Mouse (Mus musculus) hindbrain, embryonic 14.5 days (tissue): Measurements from ENCODE around the gene Elobl. TPM values are rescaled to one million over a fixed set of nuclear protein-coding genes. Genes with fewer than 3 reads are reported as not detected.

Experiments used
- ATAC-seq: fragments of 200-750 bp; cut with Nextera tagmentation; 2 replicates; pipeline ENCODE4 v1.8.0; 2017; ENCODE audit warnings: moderate number of reproducible peaks, mild to moderate bottlenecking, moderate TSS enrichment, moderate library complexity; ENCODE audit not compliant: low FRiP score
- DNase-seq: peaks from one replicate; pipeline ENCODE4 v3.0.0-alpha.2; 2015; ENCODE audit warnings: low spot score
- H3K27ac ChIP-seq: fragments of 300-500 bp; sonication (generic); 2 replicates; pipeline ENCODE4 v1.5.1; 2014; ENCODE audit warnings: mild to moderate bottlenecking, moderate library complexity
- H3K27me3 ChIP-seq: fragments of 300-500 bp; sonication (generic); 2 replicates; pipeline ENCODE4 v1.6.1; 2014; ENCODE audit warnings: mild to moderate bottlenecking, low read length, mixed read lengths; ENCODE audit not compliant: control insufficient read depth, insufficient read depth
- H3K36me3 ChIP-seq: fragments of 300-500 bp; sonication (generic); replicated peaks from 2 replicates; pipeline ENCODE4 v1.6.1; 2014; ENCODE audit not compliant: control insufficient read depth, insufficient read depth
- H3K4me1 ChIP-seq: fragments of 300-500 bp; sonication (generic); replicated peaks from 2 replicates; pipeline ENCODE4 v1.6.1; 2014; ENCODE audit warnings: antibody characterized with exemption, low read length, mixed read lengths; ENCODE audit not compliant: control insufficient read depth, insufficient read depth
- H3K4me2 ChIP-seq: fragments of 300-500 bp; sonication (generic); replicated peaks from 2 replicates; pipeline ENCODE4 v1.6.1; 2014; ENCODE audit warnings: mild to moderate bottlenecking, moderate library complexity
- H3K4me3 ChIP-seq: fragments of 300-500 bp; sonication (generic); replicated peaks from 2 replicates; pipeline ENCODE4 v1.5.1; 2014; ENCODE audit warnings: mild to moderate bottlenecking, low read length
- H3K9ac ChIP-seq: fragments of 300-500 bp; sonication (generic); 2 replicates; pipeline ENCODE4 v1.6.1; 2014
- H3K9me3 ChIP-seq: fragments of 300-500 bp; sonication (generic); 2 replicates; pipeline ENCODE4 v1.6.1; 2016; ENCODE audit warnings: low read length; ENCODE audit not compliant: control insufficient read depth
- WGBS: fragments of 180-500 bp; shearing (Covaris S2); extraction: QIAGEN DNeasy Blood & Tissue Kit; methylation state at CpG from one replicate; pipeline ENCODE4 v1.1.7; 2014; 5-methylcytosine and 5-hydroxymethylcytosine counted together
- polyA plus RNA-seq: library from polyadenylated mRNA; unstranded; fragments of >200 nt; fragmentation: Nextera tagmentation; extraction: Ambion mirVana; gene quantifications from 2 replicates; pipeline ENCODE4 v1.2.1, GENCODE M21; 2014

Elobl gene
- polyA plus RNA-seq = not detected in 2 replicates

DNA sequence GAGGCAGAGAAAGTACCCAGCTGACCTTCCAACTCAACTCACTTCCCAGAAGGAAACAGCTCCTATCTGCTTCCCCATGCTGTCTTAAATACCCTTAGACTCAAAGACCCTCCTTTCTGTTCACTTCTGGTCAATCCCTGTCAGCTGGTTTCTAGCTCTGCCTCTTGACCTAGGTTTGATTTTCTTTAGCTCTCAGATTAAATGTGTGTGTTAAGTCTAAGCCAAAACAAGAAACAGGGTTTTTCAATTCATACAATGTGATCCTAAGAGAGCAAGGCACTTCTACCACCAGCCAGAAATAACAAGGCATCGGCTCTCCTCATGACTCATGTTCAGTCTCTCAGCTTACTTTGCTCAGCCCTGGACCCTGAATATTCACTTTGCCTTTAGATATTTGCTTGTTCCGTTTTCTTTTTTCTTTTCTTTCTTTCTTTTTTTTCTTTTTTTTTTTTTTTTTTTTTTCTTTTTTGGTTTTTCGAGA is at the start of gene Elobl:
Gene Elobl, minus strand, starts transcription at position 51 of the 481 bp plus-strand sequence.
- ATAC-seq = no peak

DNA sequence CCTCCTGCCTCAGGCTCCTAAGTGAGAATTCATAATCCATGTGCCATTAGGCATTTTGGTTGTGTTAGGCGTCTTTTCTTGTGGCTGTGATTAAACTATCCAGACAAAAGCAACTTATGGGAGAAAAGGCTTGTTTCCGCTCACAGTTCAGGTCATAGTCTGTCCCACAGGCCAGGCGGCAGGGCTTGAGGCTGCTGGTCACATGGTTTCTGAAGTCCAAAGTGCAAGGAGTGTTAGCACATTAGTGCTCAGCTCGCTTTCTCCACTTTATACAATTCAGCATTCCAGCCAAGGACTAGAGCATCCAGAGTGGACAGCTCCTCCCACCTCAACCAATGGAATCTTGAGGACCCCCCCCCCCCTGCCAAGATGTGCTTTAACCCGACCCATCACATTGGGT is 45.5 kb upstream of the Elobl start:
- 90% methylated on average over 5 of the region's 5 CpGs for WGBS
- no peak overlapping the region for H3K9ac ChIP-seq
- H3K27me3 ChIP-seq = no peaks in the 10 kb centered on the region
- no peak overlapping the region for H3K4me3 ChIP-seq
- no peaks in the 10 kb centered on the region for H3K4me1 ChIP-seq
- no peak overlapping the region for H3K4me2 ChIP-seq
- H3K36me3 ChIP-seq = no peaks in the 10 kb centered on the region
- DNase-seq (no peak), ATAC-seq (no peak)
- no peak overlapping the region for H3K27ac ChIP-seq
- H3K9me3 ChIP-seq = no peaks in the 10 kb centered on the region

More for the DNA sequence above, at the start of gene Elobl:
- Histone ChIP-seq H3K9ac (no peak within 1 kb of the TSS), H3K9me3 (no peaks in the 10 kb centered on the region), H3K27ac (no peak within 1 kb of the TSS), H3K4me2 (no peak within 1 kb of the TSS), H3K4me3 (no peak within 1 kb of the TSS), H3K36me3 (no peaks in the 10 kb centered on the region), H3K4me1 (no peaks in the 10 kb centered on the region), H3K27me3 (0 out of 2 replicates have a peak, but pooled peaks cover 3% of the 10 kb centered on the region)
- no peak for DNase-seq
- 92% methylated on average over 2 of the region's 3 CpGs for WGBS

DNA sequence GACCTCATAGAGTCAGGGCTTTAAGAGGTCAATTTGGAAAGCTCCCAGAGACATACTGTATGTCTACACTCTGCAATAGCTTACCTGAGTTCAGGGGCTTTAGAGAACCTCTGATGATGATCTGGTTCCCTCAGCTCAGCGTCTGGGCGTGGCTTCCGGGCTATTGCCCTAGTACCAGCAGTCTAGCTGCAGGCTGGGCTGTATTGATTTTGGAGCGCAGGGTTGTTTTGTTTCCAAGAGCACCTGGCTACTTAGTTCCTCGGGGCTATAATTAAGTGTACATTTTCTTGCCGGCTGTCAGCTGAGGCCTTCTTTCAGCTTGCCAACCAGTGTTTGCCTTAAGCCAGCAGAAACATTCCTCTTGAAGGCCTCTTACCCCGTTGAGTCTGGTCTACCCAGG is 42.8 kb upstream of the Elobl start:
- ATAC-seq = no peak

DNA sequence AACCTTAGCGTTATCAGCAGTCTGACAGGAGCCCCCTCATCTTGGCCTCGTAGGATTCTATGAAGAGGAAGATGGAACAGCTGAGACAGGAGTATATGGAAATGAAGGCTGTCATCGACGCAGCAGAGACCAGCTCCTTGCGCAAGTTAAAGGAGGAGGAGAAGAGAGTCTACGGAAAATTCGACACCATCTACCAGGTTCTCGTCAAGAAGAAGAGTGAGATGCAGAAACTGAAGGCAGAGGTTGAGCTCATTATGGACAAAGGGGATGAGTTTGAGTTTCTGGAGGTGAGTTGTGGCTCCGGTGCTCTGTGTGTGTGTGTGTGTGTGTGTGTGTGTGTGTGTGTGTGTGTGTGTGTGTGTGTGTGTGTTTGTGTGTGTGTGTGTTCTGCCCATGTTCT is 42.3 kb upstream of the Elobl start:
- no peak for ATAC-seq
- Histone ChIP-seq H3K4me3 (no peak overlapping the region), H3K4me2 (no peak overlapping the region), H3K9me3 (no peaks in the 10 kb centered on the region), H3K4me1 (no peaks in the 10 kb centered on the region), H3K36me3 (no peaks in the 10 kb centered on the region), H3K9ac (no peak overlapping the region), H3K27ac (no peak overlapping the region), H3K27me3 (no peaks in the 10 kb centered on the region)
- no peak for DNase-seq
- WGBS = 94% methylated on average over 9 of the region's 9 CpGs

More for the DNA sequence above, 42.8 kb upstream of the Elobl start:
- 79% methylated on average over 7 of the region's 7 CpGs for WGBS
- H3K27ac ChIP-seq = no peak overlapping the region
- no peaks in the 10 kb centered on the region for H3K4me1 ChIP-seq
- no peak for DNase-seq
- H3K9me3 ChIP-seq = no peaks in the 10 kb centered on the region
- H3K4me2 ChIP-seq = no peak overlapping the region
- H3K4me3 ChIP-seq = no peak overlapping the region
- no peak overlapping the region for H3K9ac ChIP-seq
- H3K27me3 ChIP-seq = no peaks in the 10 kb centered on the region
- no peaks in the 10 kb centered on the region for H3K36me3 ChIP-seq

DNA sequence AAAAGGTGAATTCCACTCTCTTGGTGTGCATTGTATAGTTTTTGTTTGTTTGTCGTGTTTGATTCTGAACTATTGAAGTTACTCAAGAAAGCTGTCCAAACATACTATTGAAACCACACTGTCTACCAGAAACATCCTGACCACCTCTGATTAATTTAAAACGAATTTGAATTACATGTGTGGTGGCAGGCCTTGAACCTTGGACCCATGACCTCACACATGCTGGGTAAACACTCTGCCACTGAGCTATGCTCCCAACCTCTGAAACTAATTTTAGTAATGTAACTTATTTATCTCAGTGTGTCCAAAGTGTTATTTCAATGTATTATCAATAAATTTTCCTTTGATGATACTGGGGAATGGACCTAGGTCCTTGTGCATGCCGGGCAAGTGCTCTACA is 40.9 kb upstream of the Elobl start:
- H3K4me1 ChIP-seq = no peaks in the 10 kb centered on the region
- H3K9me3 ChIP-seq = no peaks in the 10 kb centered on the region
- no peaks in the 10 kb centered on the region for H3K27me3 ChIP-seq
- no peaks in the 10 kb centered on the region for H3K36me3 ChIP-seq
- H3K27ac ChIP-seq = no peak overlapping the region
- H3K4me2 ChIP-seq = no peak overlapping the region
- DNase-seq (no peak), ATAC-seq (no peak)
- H3K4me3 ChIP-seq = no peak overlapping the region
- H3K9ac ChIP-seq = no peak overlapping the region
- 80% methylated on average over 3 of the region's 3 CpGs for WGBS

DNA sequence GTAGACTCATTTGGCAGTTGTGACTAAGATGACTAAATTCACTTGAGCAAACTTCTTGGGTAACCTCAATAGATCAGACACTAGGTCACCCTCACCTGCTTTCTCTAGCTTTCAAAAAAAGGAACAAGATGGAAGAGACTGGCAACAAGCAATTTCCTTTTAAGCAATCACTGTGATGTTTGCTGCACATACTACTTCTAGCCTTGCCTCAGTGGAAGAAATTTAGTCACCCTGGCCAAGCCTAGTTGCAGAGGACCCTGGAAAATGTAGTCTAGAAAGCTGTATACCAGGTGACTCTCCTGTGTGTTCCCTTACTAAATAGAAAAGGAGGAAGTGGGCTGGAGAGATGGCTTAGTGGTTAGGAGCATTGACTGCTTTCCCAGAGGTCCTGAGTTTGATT is 39.7 kb upstream of the Elobl start:
- no peaks in the 10 kb centered on the region for H3K36me3 ChIP-seq
- no peak overlapping the region for H3K4me2 ChIP-seq
- H3K27ac ChIP-seq = no peak overlapping the region
- H3K4me3 ChIP-seq = no peak overlapping the region
- DNase-seq (no peak), ATAC-seq (no peak)
- no peak overlapping the region for H3K9ac ChIP-seq
- no peaks in the 10 kb centered on the region for H3K9me3 ChIP-seq
- no peaks in the 10 kb centered on the region for H3K27me3 ChIP-seq
- no peaks in the 10 kb centered on the region for H3K4me1 ChIP-seq

DNA sequence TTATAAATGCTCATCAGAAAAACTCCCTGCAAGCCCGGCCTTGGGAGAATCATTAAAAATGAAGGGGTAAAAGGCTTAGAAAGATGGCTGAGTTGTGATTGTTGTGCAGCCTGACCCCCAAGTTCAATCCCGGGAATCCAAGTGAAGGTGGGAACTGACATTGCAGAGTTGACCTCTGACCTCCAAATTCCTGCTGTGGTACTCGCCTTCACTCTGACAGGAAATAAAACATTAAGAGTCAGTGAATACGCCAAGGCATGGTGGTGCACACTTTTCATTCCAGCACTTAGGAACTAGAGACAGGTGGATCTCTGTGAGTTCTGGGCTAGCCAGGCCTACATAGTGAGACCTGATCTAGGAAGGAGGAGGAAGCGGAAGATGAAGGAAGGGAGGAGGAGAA is 38.7 kb upstream of the Elobl start:
- no peak overlapping the region for H3K9ac ChIP-seq
- ATAC-seq (no peak), DNase-seq (no peak)
- WGBS = 85% methylated on average over 5 of the region's 5 CpGs
- 0 out of 2 replicates have a peak, but pooled peaks cover 2% of the 10 kb centered on the region for H3K27me3 ChIP-seq
- no peaks in the 10 kb centered on the region for H3K9me3 ChIP-seq
- no peak overlapping the region for H3K4me3 ChIP-seq
- H3K36me3 ChIP-seq = no peaks in the 10 kb centered on the region
- no peak overlapping the region for H3K4me2 ChIP-seq
- H3K27ac ChIP-seq = no peak overlapping the region
- no peaks in the 10 kb centered on the region for H3K4me1 ChIP-seq

DNA sequence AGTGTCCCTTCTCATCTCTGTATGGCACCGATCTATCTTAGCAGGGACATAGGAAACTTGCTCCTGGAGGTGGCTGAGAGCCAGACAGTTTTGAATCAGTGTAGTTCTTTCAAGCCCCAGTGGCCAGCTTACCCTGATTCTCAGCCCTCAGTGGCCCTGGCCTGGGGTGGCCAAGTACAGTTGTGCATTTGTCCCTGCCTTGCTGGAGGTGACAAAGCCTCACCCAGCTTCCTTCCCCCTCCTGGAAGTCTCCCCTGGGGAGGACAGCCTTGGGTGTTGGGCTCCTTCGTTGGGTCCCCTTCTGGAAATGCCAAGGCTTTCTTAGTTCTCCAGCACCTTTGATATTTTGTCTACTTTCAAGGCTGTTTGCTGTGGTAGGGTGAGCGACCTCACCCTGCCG is 37.0 kb upstream of the Elobl start:
- ATAC-seq (no peak), DNase-seq (no peak)
- H3K36me3 ChIP-seq = no peaks in the 10 kb centered on the region
- no peaks in the 10 kb centered on the region for H3K4me1 ChIP-seq
- H3K27ac ChIP-seq = no peak overlapping the region
- no peaks in the 10 kb centered on the region for H3K9me3 ChIP-seq
- H3K4me3 ChIP-seq = no peak overlapping the region
- WGBS = 82% methylated on average over 4 of the region's 4 CpGs
- H3K27me3 ChIP-seq = peaks cover 19% of the 10 kb centered on the region
- H3K9ac ChIP-seq = no peak overlapping the region
- no peak overlapping the region for H3K4me2 ChIP-seq

DNA sequence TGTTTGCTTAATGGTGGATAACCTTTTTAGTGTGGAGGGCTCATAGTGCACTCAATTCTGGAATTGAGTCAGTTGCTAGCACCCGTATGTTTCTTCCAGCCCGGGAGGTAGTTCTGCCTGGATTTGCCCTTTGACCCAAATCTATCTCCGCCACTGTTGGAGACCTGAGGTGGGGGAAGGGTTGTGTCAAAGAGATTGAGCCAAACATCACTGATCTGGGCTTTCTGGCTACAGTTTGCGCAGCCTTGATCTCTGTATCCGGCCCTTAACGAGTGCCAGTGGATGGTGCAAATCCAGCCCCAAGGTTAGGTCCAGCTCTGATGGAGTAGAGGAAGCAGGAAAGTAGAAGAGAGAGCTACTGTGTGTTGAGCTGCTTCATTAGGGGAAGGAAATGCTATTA is 36.3 kb upstream of the Elobl start:
- Histone ChIP-seq H3K27me3 (peaks cover 22% of the 10 kb centered on the region), H3K27ac (no peak overlapping the region), H3K9me3 (no peaks in the 10 kb centered on the region), H3K4me3 (no peak overlapping the region), H3K4me2 (no peak overlapping the region), H3K4me1 (no peaks in the 10 kb centered on the region), H3K9ac (no peak overlapping the region), H3K36me3 (no peaks in the 10 kb centered on the region)
- no peak for ATAC-seq
- 67% methylated on average over 6 of the region's 6 CpGs for WGBS
- DNase-seq = no peak

DNA sequence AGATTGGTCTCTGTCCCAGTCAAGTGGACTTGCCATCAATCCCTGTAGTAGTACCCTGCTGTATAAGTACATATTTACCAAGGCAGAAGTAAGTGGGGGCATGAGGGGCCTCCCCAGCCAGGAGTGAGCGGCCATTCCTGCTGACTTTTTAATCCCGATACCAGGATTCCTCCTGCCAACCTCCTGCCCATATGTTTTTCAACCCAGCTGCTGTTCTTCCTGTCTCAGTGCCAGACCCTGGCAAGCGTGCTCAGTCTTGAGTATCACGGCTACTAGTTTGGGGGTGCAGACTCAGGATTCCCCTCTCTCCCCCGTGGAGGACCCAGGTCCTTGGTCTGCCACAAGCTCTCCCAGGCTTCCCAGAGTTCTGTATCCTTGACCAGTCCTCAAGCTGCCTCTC is 35.9 kb upstream of the Elobl start:
- Histone ChIP-seq H3K9ac (no peak overlapping the region), H3K27me3 (peaks cover 23% of the 10 kb centered on the region), H3K4me1 (no peaks in the 10 kb centered on the region), H3K9me3 (no peaks in the 10 kb centered on the region), H3K4me2 (no peak overlapping the region; the same call in 1 of the 2 replicates), H3K27ac (no peak overlapping the region), H3K36me3 (no peaks in the 10 kb centered on the region), H3K4me3 (no peak overlapping the region)
- DNase-seq (no peak), ATAC-seq (no peak)
- WGBS = 73% methylated on average over 5 of the region's 5 CpGs
